Mouse (Mus musculus) neural tube, embryonic 12.5 days (tissue): ENCODE results near the gene Sh3bgrl. TPM values are rescaled to one million over a fixed set of nuclear protein-coding genes. Genes with fewer than 3 reads are reported as not detected.
A peak's percentile ranks its signal among the peaks of the same experiment; 100 is the strongest.

Experiments
- ATAC-seq: fragments of 200-750 bp; cut with Nextera tagmentation; 2 replicates; pipeline ENCODE4 v1.8.0; 2017; ENCODE audit warnings: low read depth, mild to moderate bottlenecking, moderate TSS enrichment, moderate library complexity; ENCODE audit not compliant: low FRiP score
- H3K27ac ChIP-seq: fragments of 300-500 bp; sonication (generic); 2 replicates; pipeline ENCODE4 v1.5.1; 2016
- H3K27me3 ChIP-seq: fragments of 300-500 bp; sonication (generic); replicated peaks from 2 replicates; pipeline ENCODE4 v1.6.1; 2016; ENCODE audit warnings: mild to moderate bottlenecking
- H3K36me3 ChIP-seq: fragments of 300-500 bp; sonication (generic); 2 replicates; pipeline ENCODE4 v1.6.1; 2016; ENCODE audit warnings: mild to moderate bottlenecking
- H3K4me1 ChIP-seq: fragments of 300-500 bp; sonication (generic); 2 replicates; pipeline ENCODE4 v1.6.1; 2016
- H3K4me2 ChIP-seq: fragments of 300-500 bp; sonication (generic); replicated peaks from 2 replicates; pipeline ENCODE4 v1.6.1; 2016; ENCODE audit warnings: mild to moderate bottlenecking
- H3K4me3 ChIP-seq: fragments of 300-500 bp; sonication (generic); 2 replicates; pipeline ENCODE4 v1.5.1; 2016
- H3K9ac ChIP-seq: fragments of 300-500 bp; sonication (generic); 2 replicates; pipeline ENCODE4 v1.6.1; 2016; ENCODE audit warnings: mild to moderate bottlenecking
- H3K9me3 ChIP-seq: fragments of 300-500 bp; sonication (generic); 2 replicates; pipeline ENCODE4 v1.6.1; 2016; ENCODE audit warnings: mild to moderate bottlenecking
- WGBS: fragments of 180-500 bp; shearing (Covaris S2); methylation state at CpG from one replicate; pipeline ENCODE4 v1.1.7; 2016; 5-methylcytosine and 5-hydroxymethylcytosine counted together
- polyA plus RNA-seq: library from polyadenylated mRNA; unstranded; fragments of >200 nt; fragmentation: Nextera tagmentation; extraction: Ambion mirVana; gene quantifications from 2 replicates; pipeline ENCODE4 v1.2.1, GENCODE M21; 2016

The Sh3bgrl gene
- polyA plus RNA-seq, 1 experiment from 2014 or later = 184 TPM

GRCm38 (mm10) chrX:109113401-109114280, 18.5 kb downstream of the Sh3bgrl start:
- Histone ChIP-seq H3K27me3 (no peaks in the 10 kb centered on the region), H3K27ac (no peak overlapping the region), H3K36me3 (no peaks in the 10 kb centered on the region), H3K9ac (no peak overlapping the region), H3K4me1 (no peaks in the 10 kb centered on the region), H3K4me2 (no peak overlapping the region), H3K4me3 (no peak overlapping the region), H3K9me3 (no peaks in the 10 kb centered on the region)
- ATAC-seq = peak; percentile 63
- WGBS = 32% methylated on average over 7 of the region's 7 CpGs

GRCm38 (mm10) chrX:109119829-109120826, 25.0 kb downstream of the Sh3bgrl start:
- H3K4me2 ChIP-seq = no peak overlapping the region
- no peak for ATAC-seq
- no peaks in the 10 kb centered on the region for H3K36me3 ChIP-seq
- no peaks in the 10 kb centered on the region for H3K27me3 ChIP-seq
- no peak overlapping the region for H3K27ac ChIP-seq
- H3K9me3 ChIP-seq = no peaks in the 10 kb centered on the region
- H3K4me1 ChIP-seq = no peaks in the 10 kb centered on the region
- no peak overlapping the region for H3K4me3 ChIP-seq
- WGBS = 84% methylated on average over 14 of the region's 14 CpGs
- H3K9ac ChIP-seq = no peak overlapping the region

GRCm38 (mm10) chrX:109121161-109121560, 26.0 kb downstream of the Sh3bgrl start:
- WGBS = 30% methylated on average over 9 of the region's 9 CpGs
- ATAC-seq = peak; percentile 44
- Histone ChIP-seq H3K9ac (no peak overlapping the region), H3K27ac (no peak overlapping the region), H3K4me2 (no peak overlapping the region), H3K36me3 (no peaks in the 10 kb centered on the region), H3K9me3 (no peaks in the 10 kb centered on the region), H3K4me1 (no peaks in the 10 kb centered on the region), H3K27me3 (no peaks in the 10 kb centered on the region), H3K4me3 (no peak overlapping the region)

GRCm38 (mm10) chrX:109122670-109123069, 27.5 kb downstream of the Sh3bgrl start:
- Histone ChIP-seq H3K4me2 (no peak overlapping the region), H3K4me3 (no peak overlapping the region), H3K4me1 (no peaks in the 10 kb centered on the region), H3K9me3 (no peaks in the 10 kb centered on the region), H3K36me3 (no peaks in the 10 kb centered on the region), H3K27ac (no peak overlapping the region), H3K27me3 (no peaks in the 10 kb centered on the region), H3K9ac (no peak overlapping the region)
- no peak for ATAC-seq
- WGBS = 68% methylated on average over 1 of the region's 1 CpGs

GRCm38 (mm10) chrX:109123762-109124161, 28.6 kb downstream of the Sh3bgrl start:
- ATAC-seq = no peak
- no peaks in the 10 kb centered on the region for H3K27me3 ChIP-seq
- no peak overlapping the region for H3K27ac ChIP-seq
- H3K36me3 ChIP-seq = no peaks in the 10 kb centered on the region
- no peak overlapping the region for H3K4me3 ChIP-seq
- H3K4me1 ChIP-seq = no peaks in the 10 kb centered on the region
- no peak overlapping the region for H3K9ac ChIP-seq
- H3K4me2 ChIP-seq = no peak overlapping the region
- H3K9me3 ChIP-seq = no peaks in the 10 kb centered on the region

GRCm38 (mm10) chrX:109126847-109127246, 31.7 kb downstream of the Sh3bgrl start:
- no peak overlapping the region for H3K4me2 ChIP-seq
- H3K36me3 ChIP-seq = no peaks in the 10 kb centered on the region
- H3K27ac ChIP-seq = no peak overlapping the region
- H3K27me3 ChIP-seq = no peaks in the 10 kb centered on the region
- H3K9me3 ChIP-seq = no peaks in the 10 kb centered on the region
- no peaks in the 10 kb centered on the region for H3K4me1 ChIP-seq
- no peak overlapping the region for H3K9ac ChIP-seq
- no peak for ATAC-seq
- 85% methylated on average over 1 of the region's 1 CpGs for WGBS
- no peak overlapping the region for H3K4me3 ChIP-seq

GRCm38 (mm10) chrX:109127551-109128088, 32.5 kb downstream of the Sh3bgrl start:
- no peak overlapping the region for H3K4me3 ChIP-seq
- no peak overlapping the region for H3K27ac ChIP-seq
- no peak for ATAC-seq
- H3K36me3 ChIP-seq = no peaks in the 10 kb centered on the region
- H3K9me3 ChIP-seq = no peaks in the 10 kb centered on the region
- no peak overlapping the region for H3K4me2 ChIP-seq
- H3K9ac ChIP-seq = no peak overlapping the region
- WGBS = 40% methylated on average over 7 of the region's 7 CpGs
- H3K27me3 ChIP-seq = no peaks in the 10 kb centered on the region
- H3K4me1 ChIP-seq = no peaks in the 10 kb centered on the region

- Histone ChIP-seq H3K4me1 (no peaks in the 10 kb centered on the region), H3K4me3 (no peak overlapping the region), H3K4me2 (no peak overlapping the region), H3K9me3 (no peaks in the 10 kb centered on the region), H3K36me3 (no peaks in the 10 kb centered on the region), H3K9ac (no peak overlapping the region), H3K27me3 (no peaks in the 10 kb centered on the region), H3K27ac (no peak overlapping the region)
- no peak for ATAC-seq
- WGBS = 83% methylated on average over 1 of the region's 1 CpGs
Observed at GRCm38 (mm10) chrX:109130066-109130465, 34.9 kb downstream of the Sh3bgrl start.

GRCm38 (mm10) chrX:109131834-109132233, 36.7 kb downstream of the Sh3bgrl start:
- Histone ChIP-seq H3K36me3 (no peaks in the 10 kb centered on the region), H3K9ac (no peak overlapping the region), H3K4me1 (no peaks in the 10 kb centered on the region), H3K27ac (no peak overlapping the region), H3K4me2 (no peak overlapping the region), H3K27me3 (no peaks in the 10 kb centered on the region), H3K4me3 (no peak overlapping the region), H3K9me3 (no peaks in the 10 kb centered on the region)
- no peak for ATAC-seq
- 78% methylated on average over 2 of the region's 2 CpGs for WGBS

- no peak for ATAC-seq
- no peak overlapping the region for H3K4me3 ChIP-seq
- H3K9me3 ChIP-seq = no peaks in the 10 kb centered on the region
- H3K27me3 ChIP-seq = no peaks in the 10 kb centered on the region
- WGBS = 83% methylated on average over 1 of the region's 1 CpGs
- no peaks in the 10 kb centered on the region for H3K36me3 ChIP-seq
- no peak overlapping the region for H3K27ac ChIP-seq
- no peak overlapping the region for H3K4me2 ChIP-seq
- no peaks in the 10 kb centered on the region for H3K4me1 ChIP-seq
- H3K9ac ChIP-seq = no peak overlapping the region
Observed at GRCm38 (mm10) chrX:109132463-109132862, 37.3 kb downstream of the Sh3bgrl start.

GRCm38 (mm10) chrX:109133500-109133899, 38.3 kb downstream of the Sh3bgrl start:
- Histone ChIP-seq H3K4me3 (no peak overlapping the region), H3K36me3 (no peaks in the 10 kb centered on the region), H3K4me1 (no peaks in the 10 kb centered on the region), H3K9me3 (no peaks in the 10 kb centered on the region), H3K27ac (no peak overlapping the region), H3K9ac (no peak overlapping the region), H3K27me3 (no peaks in the 10 kb centered on the region), H3K4me2 (no peak overlapping the region)
- 66% methylated on average over 2 of the region's 2 CpGs for WGBS
- ATAC-seq = no peak

- Histone ChIP-seq H3K4me1 (no peaks in the 10 kb centered on the region), H3K4me2 (no peak overlapping the region)
- ATAC-seq = no peak
Observed at GRCm38 (mm10) chrX:109136306-109136705, 41.1 kb downstream of the Sh3bgrl start.

More at GRCm38 (mm10) chrX:109136306-109136705, 41.1 kb downstream of the Sh3bgrl start:
- H3K4me3 ChIP-seq = no peak overlapping the region
- no peaks in the 10 kb centered on the region for H3K9me3 ChIP-seq
- H3K9ac ChIP-seq = no peak overlapping the region
- H3K27me3 ChIP-seq = no peaks in the 10 kb centered on the region
- H3K27ac ChIP-seq = no peak overlapping the region
- no peaks in the 10 kb centered on the region for H3K36me3 ChIP-seq
